Mouse (Mus musculus) liver, embryonic 14.5 days (tissue): Measurements from ENCODE around the gene Nav2.

Experiments
- CTCF ChIP-seq: IDR thresholded peaks from 2 replicates; pipeline ENCODE4 v1.5.1; 2016; ENCODE audit warnings: antibody characterized with exemption, low read depth, control low read depth
- EP300 ChIP-seq: IDR thresholded peaks from 2 replicates; pipeline ENCODE4 v1.6.1; 2016; ENCODE audit warnings: antibody characterized with exemption, low read depth

- TF ChIP-seq EP300 (no peak), CTCF (no peak)
Measured at GRCm38 (mm10) chr7:49163789-49164188, 255.3 kb downstream of the Nav2 start.
